Mouse (Mus musculus) liver, postnatal 0 days (tissue): Measurements from ENCODE around the gene Ptprg.

Source experiments
- CTCF ChIP-seq: sonication (generic); IDR thresholded peaks from 2 replicates; pipeline ENCODE4 v1.5.1; 2016; ENCODE audit warnings: antibody characterized with exemption, low read depth
- EP300 ChIP-seq: IDR thresholded peaks from 2 replicates; pipeline ENCODE4 v1.6.1; 2016; ENCODE audit warnings: antibody characterized with exemption, low read depth, mild to moderate bottlenecking

DNA sequence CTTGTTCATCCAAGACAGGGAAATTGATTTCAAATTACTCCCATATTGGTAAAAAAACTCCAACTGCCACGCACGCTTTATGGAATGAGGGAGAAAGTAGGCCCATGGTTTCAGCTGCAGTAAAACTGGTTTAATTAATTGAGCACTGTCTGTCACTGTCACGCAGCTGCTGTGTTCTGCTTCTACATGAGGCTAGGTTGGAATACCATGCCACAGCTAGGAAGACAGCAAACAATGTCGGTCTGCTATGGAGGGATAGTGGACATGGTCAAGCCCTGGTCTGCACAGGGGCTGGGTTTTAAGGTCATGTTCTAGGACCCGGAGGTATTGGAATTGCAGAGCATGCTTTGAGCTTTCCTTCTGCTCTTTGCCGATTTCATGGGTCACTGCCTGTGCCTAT lies 30.9 kb downstream of the Ptprg start:
- TF ChIP-seq CTCF (no peak), EP300 (no peak)
